8 mouse cellular contexts compared by ENCODE assay signal in the genomic region with DNA sequence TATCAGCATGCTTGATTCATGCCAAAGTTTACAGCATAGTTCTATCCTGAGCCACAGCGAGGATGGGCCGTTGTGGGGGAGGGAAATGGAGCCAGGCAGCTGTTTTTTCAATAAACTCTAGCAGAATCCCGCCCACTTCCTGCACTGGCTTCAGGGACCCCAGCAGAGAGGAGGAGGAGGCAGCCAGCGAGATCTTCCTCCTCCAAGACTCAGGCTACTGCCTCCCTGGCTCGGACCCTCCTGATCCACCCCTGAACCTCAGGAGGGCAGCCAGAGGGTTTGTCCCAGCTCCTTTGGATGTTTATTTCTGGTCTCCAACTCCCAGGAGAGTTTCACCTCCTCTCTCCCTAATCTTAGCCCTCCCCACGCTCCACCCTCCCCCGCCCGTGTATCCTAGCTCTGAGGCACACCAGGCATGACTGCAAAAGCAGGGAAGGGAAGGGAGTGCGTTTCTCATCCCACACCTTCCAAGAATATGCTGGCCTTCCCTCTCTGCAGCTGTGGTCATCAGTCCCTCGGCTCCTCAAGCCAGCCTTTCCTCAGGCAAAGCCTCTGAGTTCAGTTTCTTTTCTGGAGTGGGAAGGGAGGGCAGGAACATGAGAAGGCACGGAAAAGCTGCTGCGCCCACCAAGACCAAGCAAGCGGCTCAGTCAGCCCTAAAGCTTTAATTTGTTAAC.
A peak's percentile ranks its signal among the peaks of the same experiment; 100 is the strongest.
DNase-seq lines count a peak whose midpoint lies in the region; ATAC-seq and TF ChIP-seq lines count a peak whose summit lies in the region.

No protein-coding gene starts in this region.

- WGBS in embryonic facial prominence, embryonic 10.5 days: under 1% methylated on average over 13 of the region's 13 CpGs
- 0% methylated on average over 13 of the region's 13 CpGs for WGBS in limb, embryonic 13.5 days
- 3% methylated on average over 13 of the region's 13 CpGs for WGBS in midbrain, embryonic 14.5 days
- WGBS in spleen, adult 2 months: 5% methylated on average over 13 of the region's 13 CpGs

- H3K9ac ChIP-seq in limb, embryonic 13.5 days: peak overlapping the region; percentile 63
- H3K9ac ChIP-seq in midbrain, embryonic 14.5 days (replicated peaks; ENCODE audit: low read length): peak overlapping the region; percentile 36; the same call in 1 of the 2 replicates

- H3K4me2 ChIP-seq in limb, embryonic 13.5 days (replicated peaks): peak overlapping the region; percentile 73
- H3K4me2 ChIP-seq in midbrain, embryonic 14.5 days (ENCODE audit: low read length): peak overlapping the region; percentile 54

- H3K27ac ChIP-seq in embryonic facial prominence, embryonic 10.5 days (replicated peaks): peak overlapping the region; percentile 89
- H3K27ac ChIP-seq in limb, embryonic 13.5 days: peak overlapping the region; percentile 95
- peak overlapping the region; percentile 57 for H3K27ac ChIP-seq in midbrain, embryonic 14.5 days (replicated peaks; ENCODE audit: low read depth, low read length)
- H3K27ac ChIP-seq in spleen, adult 2 months (ENCODE audit: insufficient read depth, low read length): peak overlapping the region; percentile 78

- no peaks in the 10 kb centered on the region for H3K27me3 ChIP-seq in embryonic facial prominence, embryonic 10.5 days (replicated peaks; ENCODE audit: low read depth, poor library complexity, severe bottlenecking)
- H3K27me3 ChIP-seq in limb, embryonic 13.5 days: no peaks in the 10 kb centered on the region
- H3K27me3 ChIP-seq in midbrain, embryonic 14.5 days (ENCODE audit: control insufficient read depth, insufficient read depth, low read length): no peaks in the 10 kb centered on the region
- H3K27me3 ChIP-seq in spleen, adult 2 months (ENCODE audit: control insufficient read depth, insufficient read depth, low read length): no peaks in the 10 kb centered on the region

- DNase-seq in NIH3T3 (ENCODE audit: low read depth): peak; percentile 91
- DNase-seq in embryonic facial prominence, embryonic 10.5 days (ENCODE audit: low spot score): peak; percentile 75
- peak; percentile 99 for DNase-seq in heart, adult 11 months
- peak; percentile 76 for DNase-seq in kidney, adult 11 months
- peak; percentile 68 for DNase-seq in midbrain, embryonic 14.5 days
- DNase-seq in spleen, adult 2 months (ENCODE audit: low read depth in 1 of 2, low spot score in 2 of 2): peak; percentile 29 to 65

- no peak for TF ChIP-seq CTCF in spleen, adult 2 months (IDR thresholded peaks at IDR 0.05; ENCODE audit: extremely low read depth, insufficient read depth, insufficient read length, insufficient replicate concordance)

- H3K36me3 ChIP-seq in embryonic facial prominence, embryonic 10.5 days (replicated peaks): no peaks in the 10 kb centered on the region
- no peaks in the 10 kb centered on the region for H3K36me3 ChIP-seq in limb, embryonic 13.5 days
- no peaks in the 10 kb centered on the region for H3K36me3 ChIP-seq in midbrain, embryonic 14.5 days (ENCODE audit: control insufficient read depth, insufficient read depth, low read length)
- H3K36me3 ChIP-seq in spleen, adult 2 months (ENCODE audit: control insufficient read depth, insufficient read depth, low read length): no peaks in the 10 kb centered on the region

- TF ChIP-seq POLR2A in spleen, adult 2 months (IDR thresholded peaks at IDR 0.05; ENCODE audit: low read depth, low read length): peak; percentile 14; the same call in 1 of the 2 replicates

- H3K4me3 ChIP-seq in embryonic facial prominence, embryonic 10.5 days: peak overlapping the region; percentile 54
- peak overlapping the region; percentile 39 for H3K4me3 ChIP-seq in limb, embryonic 13.5 days
- peak overlapping the region; percentile 17; the same call in 1 of the 2 replicates for H3K4me3 ChIP-seq in midbrain, embryonic 14.5 days (replicated peaks; ENCODE audit: low read depth, low read length)
- peak overlapping the region; percentile 60; the same call in 1 of the 2 replicates for H3K4me3 ChIP-seq in spleen, adult 2 months (ENCODE audit: extremely low read depth, insufficient read depth, insufficient read length)

- H3K4me1 ChIP-seq in embryonic facial prominence, embryonic 10.5 days: peaks cover 53% of the 10 kb centered on the region
- H3K4me1 ChIP-seq in limb, embryonic 13.5 days: peaks cover 68% of the 10 kb centered on the region
- peaks cover 35% of the 10 kb centered on the region for H3K4me1 ChIP-seq in midbrain, embryonic 14.5 days (ENCODE audit: control insufficient read depth, insufficient read depth, low read length)
- H3K4me1 ChIP-seq in spleen, adult 2 months (ENCODE audit: control insufficient read depth, insufficient read depth, insufficient read length): peaks cover 9% of the 10 kb centered on the region; the same call in 1 of the 2 replicates

- ATAC-seq in limb, embryonic 13.5 days (ENCODE audit: low FRiP score, low read depth): peak; percentile 86
- peak; percentile 50; the same call in 1 of the 2 replicates for ATAC-seq in midbrain, embryonic 14.5 days (ENCODE audit: low FRiP score, low TSS enrichment)
- ATAC-seq in cerebellum, adult (ENCODE audit: insufficient number of reproducible peaks, low FRiP score, low TSS enrichment): no peak

- H3K9me3 ChIP-seq in embryonic facial prominence, embryonic 10.5 days: no peaks in the 10 kb centered on the region
- H3K9me3 ChIP-seq in limb, embryonic 13.5 days: no peaks in the 10 kb centered on the region
- no peaks in the 10 kb centered on the region for H3K9me3 ChIP-seq in midbrain, embryonic 14.5 days (ENCODE audit: control insufficient read depth, low read length)

Comparison
In these comparisons a context has a peak if more than half of its experiments do, and no peak if none do; other contexts are left out.
1. DNase-seq: peak in every context shown above with its lines; median percentile 99 in heart, adult 11 months; 91 in NIH3T3; 76 in kidney, adult 11 months; 75 in embryonic facial prominence, embryonic 10.5 days; 68 in midbrain, embryonic 14.5 days; 47 in spleen, adult 2 months.